ENCODE assay signal across 8 mouse cellular contexts in genomic region chr1:60409928-60410817, GRCm38 (mm10). TPM values are rescaled to one million over a fixed set of nuclear protein-coding genes. Genes with fewer than 3 reads are reported as not detected.
A peak's percentile ranks its signal among the peaks of the same experiment; 100 is the strongest.
DNase-seq lines count a peak whose midpoint lies in the region; ATAC-seq lines count a peak whose summit lies in the region.

No protein-coding gene starts in this region.

- H3K27me3 ChIP-seq in forebrain, embryonic 12.5 days: no peaks in the 10 kb centered on the region
- H3K27me3 ChIP-seq in hindbrain, embryonic 14.5 days (ENCODE audit: control insufficient read depth, insufficient read depth, low read length): no peaks in the 10 kb centered on the region
- no peaks in the 10 kb centered on the region for H3K27me3 ChIP-seq in stomach, embryonic 14.5 days (ENCODE audit: control insufficient read depth, insufficient read depth, low read length)

- peak; percentile 6 for DNase-seq in ovary, adult 18-20 months (ENCODE audit: low spot score)
- DNase-seq in ovary, postnatal 10 days (ENCODE audit: low spot score): no peak
- DNase-seq in c-Kit-positive CD71-positive TER-119-positive erythroid progenitor cells, embryonic 14.5 days (ENCODE audit: low spot score): peak; percentile 29
- DNase-seq in hindbrain, embryonic 14.5 days (ENCODE audit: low spot score): peak; percentile 38
- DNase-seq in left cerebral cortex, postnatal 25 days (ENCODE audit: low spot score in 2 of 2): peak; percentile 54 to 87

- no peaks in the 10 kb centered on the region for H3K36me3 ChIP-seq in forebrain, embryonic 12.5 days (replicated peaks)
- H3K36me3 ChIP-seq in hindbrain, embryonic 14.5 days (replicated peaks; ENCODE audit: control insufficient read depth, insufficient read depth): no peaks in the 10 kb centered on the region
- H3K36me3 ChIP-seq in stomach, embryonic 14.5 days (ENCODE audit: control insufficient read depth, insufficient read depth, low read length): no peaks in the 10 kb centered on the region

- ATAC-seq in forebrain, embryonic 12.5 days (ENCODE audit: low FRiP score): peak; percentile 87
- peak; percentile 82 for ATAC-seq in hindbrain, embryonic 14.5 days (ENCODE audit: low FRiP score)
- peak; percentile 33 for ATAC-seq in megakaryocyte progenitor cell, adult 5-6 weeks (replicated peaks; ENCODE audit: poor library complexity)
- peak; percentile 78 for ATAC-seq in stomach, embryonic 14.5 days (ENCODE audit: insufficient number of reproducible peaks, insufficient read depth, low FRiP score, low read depth)

- peak overlapping the region; percentile 97 for H3K27ac ChIP-seq in forebrain, embryonic 12.5 days
- H3K27ac ChIP-seq in hindbrain, embryonic 14.5 days: peak overlapping the region; percentile 97
- H3K27ac ChIP-seq in stomach, embryonic 14.5 days (ENCODE audit: low read length): peak overlapping the region; percentile 86

- peak overlapping the region; percentile 59 for H3K4me2 ChIP-seq in forebrain, embryonic 12.5 days
- peak overlapping the region; percentile 54 for H3K4me2 ChIP-seq in hindbrain, embryonic 14.5 days (replicated peaks)
- H3K4me2 ChIP-seq in stomach, embryonic 14.5 days (replicated peaks; ENCODE audit: low read depth, low read length): peak overlapping the region; percentile 33

- H3K4me3 ChIP-seq in forebrain, embryonic 12.5 days (replicated peaks): peak overlapping the region; percentile 93
- peak overlapping the region; percentile 72 for H3K4me3 ChIP-seq in hindbrain, embryonic 14.5 days (replicated peaks; ENCODE audit: low read length)
- peak overlapping the region; percentile 79 for H3K4me3 ChIP-seq in stomach, embryonic 14.5 days (ENCODE audit: low read depth, low read length)

- H3K4me1 ChIP-seq in forebrain, embryonic 12.5 days: peaks cover 12% of the 10 kb centered on the region
- H3K4me1 ChIP-seq in hindbrain, embryonic 14.5 days (replicated peaks; ENCODE audit: control insufficient read depth, insufficient read depth, low read length): peaks cover 22% of the 10 kb centered on the region
- 0 out of 2 replicates have a peak, but pooled peaks cover 3% of the 10 kb centered on the region for H3K4me1 ChIP-seq in stomach, embryonic 14.5 days (ENCODE audit: control insufficient read depth, insufficient read depth, low read length)

- H3K9me3 ChIP-seq in forebrain, embryonic 12.5 days: no peaks in the 10 kb centered on the region
- H3K9me3 ChIP-seq in hindbrain, embryonic 14.5 days (ENCODE audit: control insufficient read depth, low read length): no peaks in the 10 kb centered on the region
- H3K9me3 ChIP-seq in stomach, embryonic 14.5 days (ENCODE audit: control insufficient read depth, low read depth, low read length): no peaks in the 10 kb centered on the region

- intact Hi-C loops in left cerebral cortex, postnatal 25 days (cut with DNase I): loop anchor here (1.0 to 5.0 kb wide), 5 partner anchors 53 to 452 kb away; partner anchors contain the start of genes Cyp20a1 and Raph1

- WGBS in forebrain, embryonic 12.5 days: 2% methylated on average over 40 of the region's 54 CpGs
- 2% methylated on average over 36 of the region's 54 CpGs for WGBS in hindbrain, embryonic 14.5 days
- WGBS in stomach, embryonic 14.5 days: 1% methylated on average over 40 of the region's 54 CpGs

- peak overlapping the region; percentile 91 for H3K9ac ChIP-seq in forebrain, embryonic 12.5 days
- peak overlapping the region; percentile 95 for H3K9ac ChIP-seq in hindbrain, embryonic 14.5 days
- peak overlapping the region; percentile 93 for H3K9ac ChIP-seq in stomach, embryonic 14.5 days (replicated peaks; ENCODE audit: low read depth, low read length)

RNA-seq across cellular contexts. Expression of gene Abi2, which starts 0.8 kb away (rescaled TPM):
- 65.3 and 76.0 TPM in 2 replicates for polyA plus RNA-seq in forebrain, embryonic 12.5 days (2016; fragmentation: Nextera tagmentation; extraction: Ambion mirVana)
- polyA plus RNA-seq in hindbrain, embryonic 14.5 days (2014; fragmentation: Nextera tagmentation; extraction: Ambion mirVana): 76.8 and 90.7 TPM in 2 replicates
- total RNA-seq in left cerebral cortex, postnatal 25 days (2021): 100 to 1,000 TPM; 374 to 411 TPM
- 19.4 and 21.9 TPM in 2 replicates for total RNA-seq in megakaryocyte progenitor cell, adult 5-6 weeks (2015)
- total RNA-seq in megakaryocyte progenitor cell, adult 5-6 weeks (2017): 13.5 and 15.5 TPM in 2 replicates
- 27.6 and 34.3 TPM in 2 replicates for polyA plus RNA-seq in stomach, embryonic 14.5 days (2014; fragmentation: Nextera tagmentation; extraction: Ambion mirVana)

Comparison
In these comparisons a context has a peak if more than half of its experiments do, and no peak if none do; other contexts are left out.
1. ATAC-seq: peak in every context shown above with its lines; median percentile 87 in forebrain, embryonic 12.5 days; 82 in hindbrain, embryonic 14.5 days; 78 in stomach, embryonic 14.5 days; 33 in megakaryocyte progenitor cell, adult 5-6 weeks.